Mouse (Mus musculus) yolk sac, embryonic 10.5 days (tissue): Measurements from ENCODE around the gene Gclm.
A peak's percentile ranks its signal among the peaks of the same experiment; 100 is the strongest.
"Not testable (repeated sequence)": the region's sequence is repeated elsewhere in the genome, so short reads cannot be mapped to it uniquely, and the experiment has no call there.

Experiments
- DNase-seq: peaks from one replicate; pipeline ENCODE4 v3.0.0-alpha.2; 2017; ENCODE audit warnings: low spot score

Gene Gclm

GRCm38 (mm10) chr3:122242876-122243275 is 2.5 kb upstream of the Gclm start:
- no peak for DNase-seq

GRCm38 (mm10) chr3:122243416-122244167 is 1.8 kb upstream of the Gclm start:
- DNase-seq = no peak

DNA sequence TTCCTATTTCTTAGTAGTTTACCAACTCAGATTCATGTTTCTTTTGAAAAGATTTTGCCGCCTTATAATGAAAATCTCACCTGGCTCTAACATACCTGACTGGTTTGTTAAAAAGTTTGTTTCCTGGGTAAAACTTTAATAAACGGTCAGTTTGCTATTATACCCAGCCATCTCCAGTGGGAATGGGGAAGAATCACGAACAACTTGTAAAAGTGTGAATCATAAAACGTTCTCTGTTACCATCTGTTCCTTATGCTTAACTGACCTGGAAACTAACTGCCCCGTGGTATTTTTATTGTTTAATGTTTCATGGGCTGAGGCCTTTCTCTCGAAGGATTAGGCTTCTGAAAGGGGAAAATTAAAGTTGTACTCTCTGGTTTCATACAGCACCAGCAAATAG is 598 bp upstream of the Gclm start:
- DNase-seq = no peak

- DNase-seq = peak; percentile 60
Measured at GRCm38 (mm10) chr3:122245878-122246332, 548 bp downstream of the Gclm start.

DNA sequence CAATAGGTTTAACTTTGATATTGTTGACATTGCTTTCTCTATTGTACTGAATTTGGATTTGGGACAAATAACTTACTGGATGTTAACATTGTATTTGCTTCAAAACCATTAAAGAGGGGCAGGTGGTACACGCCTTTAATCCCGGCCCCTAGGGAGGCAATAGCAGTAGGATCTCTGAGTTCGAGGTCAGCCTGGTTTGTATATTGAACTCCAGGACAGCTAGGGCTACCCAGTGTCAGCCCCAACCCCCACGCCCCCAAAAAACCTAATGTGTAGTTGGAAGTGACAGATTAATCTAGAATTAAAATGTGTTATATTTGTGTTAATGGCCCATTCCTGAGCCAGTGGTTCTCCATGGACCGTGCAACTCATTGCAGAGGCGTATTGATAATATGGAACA is 1.0 kb downstream of the Gclm start:
- no peak for DNase-seq

DNA sequence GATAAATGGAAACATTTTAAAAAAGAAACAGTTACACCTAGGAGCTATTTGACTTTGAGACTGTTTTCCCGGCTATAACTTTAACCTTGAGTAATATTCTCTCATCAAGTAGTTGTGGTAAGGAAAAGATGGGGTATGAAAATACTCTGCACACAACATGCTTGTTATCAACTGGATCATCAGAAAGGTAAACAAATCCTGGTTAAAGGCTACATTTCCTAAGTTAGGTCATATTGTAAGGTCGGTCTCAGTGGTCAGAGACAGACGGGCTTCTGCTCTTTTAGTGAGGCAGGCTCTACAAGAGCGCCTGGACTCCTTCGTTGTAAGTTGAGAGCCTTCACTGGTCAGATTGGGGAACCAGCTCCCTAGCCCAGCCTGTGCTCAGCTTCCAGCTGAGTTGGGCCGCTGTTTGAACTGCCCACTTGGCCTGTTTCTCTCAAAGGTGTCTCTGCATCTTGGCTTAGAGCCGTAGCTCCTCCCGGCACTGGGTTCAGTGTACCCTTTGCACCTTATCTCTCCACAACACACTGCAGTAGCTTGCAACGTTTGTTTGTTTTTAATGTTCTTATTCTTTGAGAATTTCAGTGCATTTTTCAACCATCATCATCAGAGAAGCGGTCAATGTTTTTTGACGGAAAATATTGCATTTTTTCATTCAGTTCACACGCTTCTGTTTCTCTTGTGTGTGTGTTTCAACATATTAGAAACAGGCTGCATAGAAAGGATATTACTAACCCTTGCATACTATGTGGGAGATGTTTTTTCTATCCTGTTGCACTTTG is 1.8 kb downstream of the Gclm start:
- DNase-seq = peak; percentile 60

- DNase-seq = peak; percentile 53
Measured at GRCm38 (mm10) chr3:122247768-122248100, 2.4 kb downstream of the Gclm start.

GRCm38 (mm10) chr3:122252466-122253253 is 7.3 kb downstream of the Gclm start:
- DNase-seq = no peak

DNA sequence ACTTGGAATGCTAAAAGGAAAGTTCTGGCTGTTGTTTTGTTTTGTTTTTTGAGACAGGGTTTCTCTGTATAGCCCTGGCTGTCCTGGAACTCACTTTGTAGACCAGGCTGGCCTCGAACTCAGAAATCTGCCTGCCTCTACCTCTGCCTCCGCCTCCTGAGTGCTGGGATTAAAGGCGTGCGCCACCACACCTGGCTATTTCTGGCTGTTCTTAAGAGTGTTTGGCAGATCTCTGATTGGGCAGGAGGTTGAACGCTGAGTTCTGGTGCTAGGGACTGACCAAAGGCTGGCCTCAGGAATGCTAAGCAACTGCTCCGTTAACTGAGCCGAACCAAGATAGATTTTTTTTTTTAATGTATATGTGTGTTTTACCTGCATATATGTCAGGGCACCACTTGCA is 8.7 kb downstream of the Gclm start:
- not testable (repeated sequence) for DNase-seq

GRCm38 (mm10) chr3:122269986-122270385 is 24.6 kb downstream of the Gclm start:
- no peak for DNase-seq

- DNase-seq = not testable (repeated sequence)
Measured at GRCm38 (mm10) chr3:122272565-122272964, 27.2 kb downstream of the Gclm start.

DNA sequence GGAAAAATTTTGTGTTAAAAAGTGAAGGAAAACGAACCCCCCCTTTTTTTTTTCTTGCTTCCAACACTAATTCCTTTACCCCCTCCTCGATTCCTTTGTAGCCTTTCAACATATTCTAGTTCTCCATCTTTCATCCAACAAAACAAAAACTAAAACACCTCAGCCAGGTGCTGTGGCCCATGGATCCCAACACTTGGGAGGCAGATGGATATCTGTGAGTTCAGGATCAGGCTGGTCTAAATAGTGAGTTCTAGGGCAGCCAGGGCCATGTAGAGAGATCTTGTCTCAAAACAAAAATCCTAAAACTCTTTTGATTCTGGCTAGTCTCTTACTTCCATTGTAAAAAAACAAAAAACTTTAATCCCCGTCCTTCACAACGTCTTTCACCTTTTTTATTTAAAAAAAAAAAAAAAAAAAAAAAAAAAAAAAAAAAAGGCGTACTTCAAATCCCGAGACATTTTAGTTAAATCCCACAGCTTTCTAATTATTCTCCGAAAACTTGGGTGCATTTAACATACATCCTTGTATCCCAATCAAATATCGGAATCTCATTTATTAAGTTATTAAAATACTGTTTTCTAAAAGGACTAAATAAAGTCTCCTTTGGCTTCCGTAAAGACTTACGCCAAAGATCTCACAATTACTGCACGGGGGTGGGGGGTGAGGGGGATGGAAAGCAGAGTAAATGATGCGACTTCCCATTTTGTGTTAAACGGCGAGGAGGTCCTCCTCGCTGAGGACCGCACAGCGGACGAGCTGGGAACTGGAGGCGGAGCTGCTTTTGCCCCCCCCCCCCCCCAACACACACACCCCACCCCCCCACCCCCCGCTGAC is 28.3 kb downstream of the Gclm start:
- no peak for DNase-seq

DNA sequence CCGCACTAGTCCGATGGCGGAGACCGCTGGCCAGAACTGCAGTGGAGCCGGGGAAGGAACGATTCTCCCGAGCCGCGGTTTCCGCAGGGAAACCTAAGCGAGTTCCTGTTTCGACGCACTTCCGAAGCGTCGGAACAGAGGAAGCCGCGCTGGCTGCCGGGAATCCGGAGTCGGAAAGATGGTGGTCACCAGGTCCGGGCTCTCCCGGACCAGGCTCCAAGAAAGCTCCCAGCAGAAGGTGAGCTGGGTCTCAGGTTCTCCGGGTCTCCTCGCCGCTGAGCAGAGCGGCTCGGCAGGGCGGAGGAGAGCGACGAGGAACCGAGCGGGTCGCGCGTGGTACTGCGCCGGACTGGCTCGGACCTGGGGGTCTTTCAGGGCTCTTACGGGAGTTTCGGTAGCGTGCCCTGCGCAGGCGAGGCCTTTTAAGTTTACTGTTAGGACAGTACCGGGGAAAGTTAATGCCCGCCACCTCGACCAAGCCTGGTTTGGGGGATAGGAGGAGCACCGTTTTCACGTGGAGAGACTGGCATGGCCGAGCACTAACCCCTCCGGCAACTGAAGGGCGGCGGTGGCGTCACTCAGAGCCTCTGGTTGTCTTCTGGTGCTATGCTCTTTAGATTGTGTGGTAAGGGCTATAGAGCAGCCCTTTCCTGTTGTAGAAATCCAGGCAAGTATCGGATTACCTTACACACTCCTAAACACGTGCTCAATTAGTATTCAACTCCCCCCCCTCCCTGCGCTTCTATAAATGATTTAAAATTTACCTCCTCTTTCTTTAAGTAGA is 29.1 kb downstream of the Gclm start, which contains the start of gene Dnttip2:
TSS of gene Dnttip2 (plus strand) at position 148 of the 784 bp plus-strand sequence.
- DNase-seq = peak; percentile 94

DNA sequence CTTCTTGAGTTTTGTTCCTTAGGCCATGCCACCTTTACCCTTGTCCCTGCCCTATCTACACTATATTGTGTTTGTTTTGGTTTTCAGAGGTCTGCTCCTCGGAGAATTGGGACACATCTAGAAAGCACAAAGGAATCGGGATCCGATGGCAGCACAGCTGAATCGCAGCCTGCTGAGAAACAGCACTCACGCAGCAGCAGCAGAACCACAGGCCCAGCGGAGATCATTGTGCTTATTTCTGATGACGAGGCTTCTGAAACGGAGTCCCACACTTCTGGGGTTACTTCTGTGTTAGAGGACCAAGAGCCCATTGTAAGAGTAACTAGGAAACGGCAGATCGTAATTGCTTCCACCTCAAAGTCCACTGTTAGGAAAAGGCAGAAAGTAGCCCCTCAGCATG is 29.8 kb downstream of the Gclm start:
- DNase-seq = no peak

- DNase-seq = no peak
Measured at GRCm38 (mm10) chr3:122287195-122287594, 41.8 kb downstream of the Gclm start.

- DNase-seq = peak; percentile 76
Measured at GRCm38 (mm10) chr3:122288613-122289195, 43.3 kb downstream of the Gclm start.

- DNase-seq = not testable (repeated sequence)
Measured at GRCm38 (mm10) chr3:122289344-122289743, 44.0 kb downstream of the Gclm start.

- DNase-seq = peak; percentile 36
Measured at GRCm38 (mm10) chr3:122290696-122291095, 45.3 kb downstream of the Gclm start.

DNA sequence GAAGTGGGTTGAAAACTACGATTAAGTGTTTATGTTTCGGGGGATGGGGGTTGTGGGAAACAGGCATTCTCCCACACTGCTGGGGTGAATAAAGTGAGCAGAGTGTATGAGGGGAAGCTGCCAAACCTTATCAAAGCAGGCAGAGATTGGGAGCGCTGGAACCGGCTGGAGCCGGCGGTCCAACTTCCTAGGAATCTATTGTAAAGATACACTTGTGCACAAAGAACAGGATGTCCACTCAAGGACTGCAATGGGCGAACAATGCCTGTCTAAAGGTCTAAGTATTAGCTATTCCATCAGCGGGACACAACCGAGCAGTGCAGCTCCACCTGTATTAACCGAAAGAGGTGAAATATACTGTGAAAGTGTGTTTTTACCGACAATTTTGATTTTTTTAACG is 46.5 kb downstream of the Gclm start:
- peak; percentile 46 for DNase-seq
